Mouse (Mus musculus) ES-Bruce4 (cell line): ENCODE measurements around the gene Ppm1l.

Source experiments
- CTCF ChIP-seq: IDR thresholded peaks from one replicate; pipeline ENCODE4 v1.8.1; 2011; ENCODE audit warnings: low read depth, low read length
- EP300 ChIP-seq: IDR thresholded peaks from 2 replicates; pipeline ENCODE4 v1.6.1; 2011; ENCODE audit warnings: low read depth, low read length; ENCODE audit not compliant: insufficient read depth
- POLR2A ChIP-seq: IDR thresholded peaks from one replicate; pipeline ENCODE4 v1.8.1; 2011; ENCODE audit warnings: low read length; ENCODE audit not compliant: insufficient read depth

- TF ChIP-seq CTCF (no peak), POLR2A (no peak), EP300 (no peak)
Observed at GRCm38 (mm10) chr3:69374983-69375382, 58.3 kb downstream of the Ppm1l start.
